Mouse (Mus musculus) heart, embryonic 16.5 days (tissue): ENCODE data around the gene Cacna2d1. TPM values are rescaled to one million over a fixed set of nuclear protein-coding genes. Genes with fewer than 3 reads are reported as not detected.

Experiments
- ATAC-seq: fragments of 200-750 bp; cut with Nextera tagmentation; replicated peaks from 2 replicates; pipeline ENCODE4 v1.8.0; 2017; ENCODE audit warnings: moderate number of reproducible peaks; ENCODE audit not compliant: insufficient read depth, low FRiP score; ENCODE audit errors: extremely low read depth
- H3K27ac ChIP-seq: fragments of 300-500 bp; sonication (generic); 2 replicates; pipeline ENCODE4 v1.5.1; 2014; ENCODE audit warnings: mild to moderate bottlenecking, low read length, control low read depth, moderate library complexity
- H3K27me3 ChIP-seq: fragments of 300-500 bp; sonication (generic); 2 replicates; pipeline ENCODE4 v1.6.1; 2014; ENCODE audit warnings: low read length, mixed read lengths; ENCODE audit not compliant: control insufficient read depth, insufficient read depth
- H3K36me3 ChIP-seq: fragments of 300-500 bp; sonication (generic); 2 replicates; pipeline ENCODE4 v1.6.1; 2014; ENCODE audit not compliant: control insufficient read depth, insufficient read depth
- H3K4me1 ChIP-seq: fragments of 300-500 bp; sonication (generic); 2 replicates; pipeline ENCODE4 v1.6.1; 2014; ENCODE audit warnings: low read length, mixed read lengths; ENCODE audit not compliant: control insufficient read depth, insufficient read depth
- H3K4me2 ChIP-seq: fragments of 300-500 bp; sonication (generic); 2 replicates; pipeline ENCODE4 v1.6.1; 2014; ENCODE audit warnings: low read depth, mild to moderate bottlenecking, control low read depth, low read length
- H3K4me3 ChIP-seq: fragments of 300-500 bp; sonication (generic); 2 replicates; pipeline ENCODE4 v1.5.1; 2014; ENCODE audit warnings: mild to moderate bottlenecking, control low read depth, low read length
- H3K9ac ChIP-seq: fragments of 300-500 bp; sonication (generic); 2 replicates; pipeline ENCODE4 v1.6.1; 2014; ENCODE audit warnings: low read length, control low read depth
- H3K9me3 ChIP-seq: fragments of 300-500 bp; sonication (generic); replicated peaks from 2 replicates; pipeline ENCODE4 v1.6.1; 2016; ENCODE audit warnings: low read length; ENCODE audit not compliant: control insufficient read depth
- WGBS: fragments of 180-500 bp; shearing (Covaris S2); extraction: QIAGEN DNeasy Blood & Tissue Kit; methylation state at CpG from one replicate; pipeline ENCODE4 v1.1.7; 2014; 5-methylcytosine and 5-hydroxymethylcytosine counted together
- polyA plus RNA-seq: library from polyadenylated mRNA; unstranded; fragments of >200 nt; fragmentation: Nextera tagmentation; extraction: Ambion mirVana; gene quantifications from 2 replicates; pipeline ENCODE4 v1.2.1, GENCODE M21; 2015

The Cacna2d1 gene
- polyA plus RNA-seq, 1 experiment from 2014 or later, result 14.9 TPM

DNA sequence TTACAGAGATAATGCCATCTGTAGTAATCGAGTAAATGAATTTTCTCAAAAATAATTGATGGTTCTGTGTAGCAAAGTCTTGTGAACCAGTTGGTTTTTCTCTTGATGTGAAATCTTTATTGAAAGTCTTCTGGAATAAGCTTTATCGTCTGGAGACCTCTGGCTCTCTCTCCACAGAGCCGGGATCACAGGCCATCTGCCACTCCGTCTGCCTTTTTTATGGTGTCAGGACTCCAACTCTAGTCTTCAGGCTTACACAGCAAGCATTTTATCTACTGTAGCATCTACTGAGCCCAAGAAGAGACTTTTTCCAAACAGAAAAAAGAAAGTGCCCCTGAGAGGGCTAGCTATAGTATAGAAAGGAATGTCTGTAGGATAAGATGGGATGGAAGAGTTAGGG lies 160.9 kb downstream of the Cacna2d1 start:
- Histone ChIP-seq H3K4me1 (no peaks in the 10 kb centered on the region), H3K9ac (no peak overlapping the region), H3K27me3 (no peaks in the 10 kb centered on the region), H3K4me3 (no peak overlapping the region), H3K27ac (no peak overlapping the region), H3K4me2 (no peak overlapping the region), H3K36me3 (no peaks in the 10 kb centered on the region), H3K9me3 (no peaks in the 10 kb centered on the region)
- whole genome bisulfite sequencing, result 67% methylated on average over 4 of the region's 4 CpGs
- ATAC-seq, result no peak

DNA sequence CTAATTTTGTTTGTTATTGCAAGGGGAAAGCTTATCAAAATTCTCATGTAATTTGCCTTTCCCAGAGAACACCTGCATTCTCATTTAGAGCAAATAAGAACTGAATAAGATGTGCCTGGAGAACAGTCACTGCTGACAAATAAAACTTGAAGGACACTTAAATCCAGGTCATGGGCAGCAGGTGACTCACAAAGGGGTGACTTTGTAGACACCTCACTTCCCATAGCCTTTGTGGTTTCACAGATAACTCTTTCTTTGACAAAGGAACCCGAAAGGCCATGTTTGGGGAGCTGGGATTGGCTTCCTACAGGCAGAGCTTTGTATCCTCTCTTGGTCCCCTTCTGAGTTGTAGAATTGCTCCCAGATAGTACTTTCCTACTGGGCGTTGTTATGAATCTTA lies 164.3 kb downstream of the Cacna2d1 start:
- 90% methylated on average over 2 of the region's 2 CpGs for WGBS
- Histone ChIP-seq H3K4me1 (no peaks in the 10 kb centered on the region), H3K36me3 (no peaks in the 10 kb centered on the region), H3K4me2 (no peak overlapping the region), H3K27me3 (no peaks in the 10 kb centered on the region), H3K4me3 (no peak overlapping the region), H3K9me3 (no peaks in the 10 kb centered on the region), H3K9ac (no peak overlapping the region), H3K27ac (no peak overlapping the region)
- no peak for ATAC-seq

DNA sequence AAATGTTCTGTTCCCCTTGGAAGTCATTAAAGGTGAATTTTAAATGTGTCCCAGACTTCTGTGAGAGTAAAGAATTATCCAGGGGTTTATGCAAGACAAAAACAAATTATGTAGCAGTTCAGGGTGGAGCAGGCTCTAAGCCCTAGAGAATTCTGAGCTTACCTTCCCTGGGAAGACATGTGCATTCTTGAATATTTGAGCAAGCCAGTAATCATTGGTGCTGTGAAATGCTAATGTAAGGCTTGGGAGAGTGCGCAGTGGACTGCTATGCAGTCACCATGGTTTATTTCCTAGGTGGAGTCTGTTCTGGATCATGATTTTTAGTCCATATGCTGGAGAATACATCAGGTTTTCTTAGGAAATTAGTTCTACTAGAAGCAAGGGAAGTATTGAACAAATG lies 167.3 kb downstream of the Cacna2d1 start:
- no peak overlapping the region for H3K4me3 ChIP-seq
- H3K9ac ChIP-seq, result no peak overlapping the region
- H3K27me3 ChIP-seq, result no peaks in the 10 kb centered on the region
- H3K9me3 ChIP-seq, result no peaks in the 10 kb centered on the region
- H3K4me1 ChIP-seq, result no peaks in the 10 kb centered on the region
- no peaks in the 10 kb centered on the region for H3K36me3 ChIP-seq
- ATAC-seq, result no peak
- no peak overlapping the region for H3K4me2 ChIP-seq
- 94% methylated on average over 1 of the region's 1 CpGs for WGBS
- H3K27ac ChIP-seq, result no peak overlapping the region

DNA sequence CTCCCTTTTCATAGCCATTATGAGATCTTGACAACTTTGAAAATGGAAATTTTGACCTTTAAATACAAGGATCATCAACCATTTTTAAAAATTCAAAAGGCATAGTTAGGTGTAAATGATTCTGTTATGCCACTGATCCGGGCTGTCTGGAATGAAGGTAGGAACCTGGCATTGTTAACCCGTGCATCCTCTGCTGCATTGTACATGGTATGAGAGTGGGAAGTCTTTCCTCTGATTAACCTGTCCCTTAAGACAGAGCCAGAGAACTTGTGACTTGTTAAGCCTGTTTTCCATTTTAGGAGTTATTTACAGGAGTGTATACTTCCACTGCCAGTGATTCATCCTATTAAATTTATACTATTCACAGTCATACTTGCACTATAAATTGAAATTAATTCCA lies 171.2 kb downstream of the Cacna2d1 start:
- WGBS, result 72% methylated on average over 2 of the region's 2 CpGs
- H3K4me2 ChIP-seq, result no peak overlapping the region
- ATAC-seq, result no peak
- H3K27ac ChIP-seq, result no peak overlapping the region
- H3K4me3 ChIP-seq, result no peak overlapping the region
- no peaks in the 10 kb centered on the region for H3K36me3 ChIP-seq
- no peaks in the 10 kb centered on the region for H3K9me3 ChIP-seq
- H3K9ac ChIP-seq, result no peak overlapping the region
- H3K27me3 ChIP-seq, result no peaks in the 10 kb centered on the region
- H3K4me1 ChIP-seq, result no peaks in the 10 kb centered on the region

DNA sequence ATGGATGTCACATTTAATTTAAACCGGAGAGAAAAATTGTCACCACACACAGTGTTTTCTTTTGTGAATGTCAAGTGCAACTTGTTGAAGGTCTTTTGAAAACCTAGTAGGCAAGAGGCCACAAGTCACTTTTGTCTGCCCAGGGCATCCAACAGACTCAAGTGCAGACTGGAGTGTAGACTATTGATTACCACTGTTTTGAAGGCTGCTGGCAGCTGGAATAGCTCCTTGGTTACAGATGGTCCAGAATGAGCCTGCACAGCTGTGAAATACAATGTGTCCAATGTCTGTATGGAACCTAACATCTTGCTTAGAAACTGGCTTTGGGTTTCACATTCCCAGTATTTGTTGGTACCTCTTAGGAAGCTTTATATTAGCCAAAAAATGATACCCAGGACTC lies 176.2 kb downstream of the Cacna2d1 start:
- no peak for ATAC-seq
- Histone ChIP-seq H3K36me3 (no peaks in the 10 kb centered on the region), H3K9me3 (no peaks in the 10 kb centered on the region), H3K4me2 (no peak overlapping the region), H3K4me1 (no peaks in the 10 kb centered on the region), H3K9ac (no peak overlapping the region), H3K27ac (no peak overlapping the region), H3K4me3 (no peak overlapping the region), H3K27me3 (no peaks in the 10 kb centered on the region)
- WGBS, result 80% methylated on average over 1 of the region's 1 CpGs

DNA sequence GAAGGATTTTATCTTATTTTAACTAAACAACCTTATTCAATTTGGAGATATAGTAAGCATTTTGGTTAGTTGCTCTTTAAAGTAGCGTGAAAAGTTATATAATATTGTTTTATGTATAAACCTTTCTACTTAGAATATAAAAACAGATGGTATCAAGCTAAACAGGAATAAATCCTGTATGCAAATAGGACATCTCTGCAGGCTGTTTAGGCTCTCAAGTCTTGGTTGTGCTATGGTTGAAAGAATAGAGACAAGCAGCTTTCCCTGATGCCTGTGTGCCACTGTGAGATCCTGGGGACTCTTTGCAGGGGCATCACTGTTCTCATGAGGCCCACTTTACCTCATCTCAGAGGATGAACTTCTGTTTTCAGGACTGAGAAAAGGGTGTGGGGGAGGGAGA lies 179.4 kb downstream of the Cacna2d1 start:
- Histone ChIP-seq H3K4me3 (no peak overlapping the region), H3K9ac (no peak overlapping the region), H3K36me3 (no peaks in the 10 kb centered on the region), H3K27ac (no peak overlapping the region), H3K9me3 (no peaks in the 10 kb centered on the region), H3K27me3 (no peaks in the 10 kb centered on the region), H3K4me2 (no peak overlapping the region), H3K4me1 (no peaks in the 10 kb centered on the region)
- ATAC-seq, result no peak
- 92% methylated on average over 1 of the region's 1 CpGs for WGBS

DNA sequence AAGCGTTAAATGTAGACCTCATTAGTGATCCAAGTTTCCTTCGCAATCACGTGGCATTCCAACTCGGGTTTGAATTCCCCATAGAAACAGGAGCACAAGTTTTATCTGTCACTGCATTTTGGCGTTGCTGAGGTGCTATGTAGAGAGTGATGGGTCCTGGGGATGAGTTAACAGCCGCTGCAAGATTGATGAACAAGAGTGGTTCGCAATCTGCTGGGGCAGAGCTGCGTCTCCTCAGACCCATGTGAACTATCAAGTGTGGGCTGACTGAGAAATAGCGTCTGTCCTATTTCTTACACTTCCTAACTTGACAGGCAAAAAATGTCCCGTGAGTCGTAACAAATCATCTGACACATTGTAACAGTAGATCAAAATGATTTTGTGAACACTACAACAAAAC lies 186.8 kb downstream of the Cacna2d1 start:
- H3K36me3 ChIP-seq, result no peaks in the 10 kb centered on the region
- no peak overlapping the region for H3K4me2 ChIP-seq
- peaks cover 7% of the 10 kb centered on the region; the same call in 1 of the 2 replicates for H3K4me1 ChIP-seq
- no peak for ATAC-seq
- no peaks in the 10 kb centered on the region for H3K9me3 ChIP-seq
- no peaks in the 10 kb centered on the region for H3K27me3 ChIP-seq
- no peak overlapping the region for H3K9ac ChIP-seq
- WGBS, result 56% methylated on average over 11 of the region's 11 CpGs
- H3K4me3 ChIP-seq, result no peak overlapping the region
- H3K27ac ChIP-seq, result no peak overlapping the region

DNA sequence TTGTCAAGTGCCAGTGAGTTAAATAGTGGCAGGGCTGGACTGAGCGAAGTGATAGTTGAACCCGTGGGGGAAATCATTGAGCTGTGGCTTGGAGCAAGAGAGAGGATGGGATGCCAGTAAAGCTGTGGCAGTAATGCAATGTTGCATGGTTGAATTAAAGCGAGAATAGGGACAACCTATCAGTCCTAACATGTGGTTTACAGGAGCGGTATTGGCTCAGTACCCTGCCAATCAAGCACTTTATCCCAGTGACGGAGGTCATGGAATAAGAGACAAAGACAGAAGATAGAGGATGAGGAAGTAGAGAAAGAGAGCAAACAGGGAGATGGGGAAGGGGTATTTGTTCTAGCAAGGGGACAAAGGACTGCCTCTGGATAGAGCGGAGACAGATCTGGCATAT lies 187.6 kb downstream of the Cacna2d1 start:
- H3K4me1 ChIP-seq, result peaks cover 7% of the 10 kb centered on the region; the same call in 1 of the 2 replicates
- no peak for ATAC-seq
- no peak overlapping the region for H3K27ac ChIP-seq
- no peaks in the 10 kb centered on the region for H3K27me3 ChIP-seq
- 83% methylated on average over 6 of the region's 6 CpGs for WGBS
- no peak overlapping the region for H3K4me2 ChIP-seq
- no peaks in the 10 kb centered on the region for H3K36me3 ChIP-seq
- no peak overlapping the region for H3K9ac ChIP-seq
- no peak overlapping the region for H3K4me3 ChIP-seq
- no peaks in the 10 kb centered on the region for H3K9me3 ChIP-seq

DNA sequence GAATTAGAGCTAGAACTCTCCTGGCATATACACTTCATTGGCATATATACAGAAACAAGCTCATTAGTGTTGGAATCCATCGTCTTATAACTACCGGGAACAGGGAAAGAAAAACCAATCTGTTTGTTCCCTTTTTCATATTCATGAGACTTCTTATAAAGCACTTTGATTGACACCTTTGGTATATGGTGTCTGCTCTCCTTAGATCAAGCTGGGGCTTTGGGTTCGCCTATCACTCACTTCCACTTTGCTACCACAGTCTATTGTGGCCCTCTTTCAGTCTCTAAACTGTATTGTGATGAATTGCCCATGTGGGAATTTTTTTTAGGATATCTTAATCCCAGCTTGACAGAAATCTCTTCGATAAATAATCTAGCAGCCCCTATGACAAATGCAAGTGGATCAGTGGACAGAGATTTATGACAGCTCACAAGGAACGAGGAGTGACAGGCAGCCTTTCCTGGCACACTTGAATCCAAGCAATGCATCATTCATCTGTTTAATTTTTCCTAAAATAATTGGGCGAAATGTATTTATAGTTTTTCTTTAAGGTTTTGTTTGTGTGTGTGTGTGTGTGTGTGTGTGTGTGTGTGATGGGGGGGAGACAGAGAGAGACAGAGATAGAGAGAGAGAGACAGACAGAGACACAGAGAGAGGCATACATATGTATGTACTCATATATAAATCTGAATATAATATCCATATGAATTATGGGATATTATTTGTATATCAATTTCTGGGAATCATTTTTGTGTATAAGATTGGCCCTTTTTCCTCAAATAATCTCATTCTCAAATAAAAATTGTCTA lies 200.0 kb downstream of the Cacna2d1 start:
- 81% methylated on average over 6 of the region's 6 CpGs for WGBS
- ATAC-seq, result no peak
- H3K27me3 ChIP-seq, result no peaks in the 10 kb centered on the region
- no peaks in the 10 kb centered on the region for H3K36me3 ChIP-seq
- H3K4me2 ChIP-seq, result no peak overlapping the region
- H3K4me1 ChIP-seq, result no peaks in the 10 kb centered on the region
- H3K4me3 ChIP-seq, result no peak overlapping the region
- H3K27ac ChIP-seq, result no peak overlapping the region
- H3K9me3 ChIP-seq, result no peaks in the 10 kb centered on the region
- no peak overlapping the region for H3K9ac ChIP-seq
